Mouse (Mus musculus) olfactory bulb, adult 2 months (tissue): ENCODE data around the gene Cat. TPM values are rescaled to one million over a fixed set of nuclear protein-coding genes. Genes with fewer than 3 reads are reported as not detected.

Experiments used
- H3K27ac ChIP-seq: fragments of 200-500 bp; 2 replicates; pipeline ENCODE4 v1.5.1; 2012; ENCODE audit warnings: low read depth, low read length; ENCODE audit not compliant: insufficient read depth
- H3K4me1 ChIP-seq: fragments of 200-500 bp; 2 replicates; pipeline ENCODE4 v1.6.1; 2012; ENCODE audit warnings: low read length; ENCODE audit not compliant: control insufficient read depth, insufficient read depth
- H3K4me3 ChIP-seq: fragments of 200-500 bp; 2 replicates; pipeline ENCODE4 v1.5.1; 2012; ENCODE audit warnings: mild to moderate bottlenecking, low read depth, low read length, moderate library complexity; ENCODE audit not compliant: insufficient read depth
- CTCF ChIP-seq: fragments of 200-500 bp; IDR thresholded peaks from 2 replicates; pipeline ENCODE4 v1.5.1; 2012; ENCODE audit warnings: low read depth, mild to moderate bottlenecking, low read length, moderate library complexity; ENCODE audit not compliant: insufficient read depth
- POLR2A ChIP-seq: fragments of 200-500 bp; IDR thresholded peaks from 2 replicates; pipeline ENCODE4 v1.6.1; 2012; ENCODE audit warnings: mild to moderate bottlenecking, low read depth, low read length, moderate library complexity; ENCODE audit not compliant: insufficient read depth
- WGBS: fragments of 180-500 bp; shearing (Covaris S2); methylation state at CpG from one replicate; pipeline ENCODE4 v1.1.7; 2018; 5-methylcytosine and 5-hydroxymethylcytosine counted together
- polyA plus RNA-seq: library from polyadenylated mRNA; stranded (reverse); fragments of >200 nt; gene quantifications from 2 replicates; pipeline ENCODE4 v1.2.4, GENCODE M21; 2012; ENCODE audit warnings: low replicate concordance; ENCODE audit not compliant: missing spikeins, insufficient read depth, insufficient read length

Cat gene
- polyA plus RNA-seq: not detected in 2 replicates

DNA sequence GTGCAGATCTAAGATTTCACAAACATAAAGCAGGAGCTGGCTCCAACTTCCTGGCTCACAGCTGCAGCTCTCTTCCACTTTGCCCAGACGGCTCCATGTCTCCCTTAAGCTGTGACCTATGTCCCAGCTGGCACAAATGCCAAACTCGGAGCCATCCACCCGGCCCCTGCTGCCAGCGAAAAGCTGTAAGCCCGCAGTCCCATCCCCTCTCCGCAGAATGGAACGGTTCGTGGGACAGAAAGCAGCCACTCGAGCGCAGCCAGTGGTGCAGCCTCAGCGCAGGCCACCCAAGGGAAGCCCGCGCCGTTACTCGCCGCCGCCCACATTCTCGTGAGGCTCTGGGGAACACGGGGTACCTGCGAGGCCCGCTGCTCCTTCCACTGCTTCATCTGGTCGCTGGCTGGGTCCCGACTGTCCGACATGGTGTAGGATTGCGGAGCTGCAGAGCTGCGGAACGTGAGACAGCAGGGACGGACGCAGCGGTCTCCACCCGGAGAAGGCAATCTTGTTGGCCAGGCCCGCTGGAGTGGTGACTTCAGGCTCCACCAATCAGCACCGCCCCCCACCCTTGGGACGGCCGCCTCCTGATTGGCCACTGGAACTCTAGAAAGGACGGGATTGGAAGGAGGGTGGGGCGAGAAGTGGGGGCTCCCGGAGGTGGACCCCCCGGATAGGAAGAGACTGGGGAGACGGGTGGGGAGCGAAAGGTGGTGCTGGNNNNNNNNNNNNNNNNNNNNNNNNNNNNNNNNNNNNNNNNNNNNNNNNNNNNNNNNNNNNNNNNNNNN is at the start of gene Cat:
Gene Cat (minus strand): TSS at position 544 of the 785 bp plus-strand sequence.
- under 1% methylated on average over 41 of the region's 41 CpGs for WGBS
- TF ChIP-seq CTCF (no peak), POLR2A (peak; percentile 71)

DNA sequence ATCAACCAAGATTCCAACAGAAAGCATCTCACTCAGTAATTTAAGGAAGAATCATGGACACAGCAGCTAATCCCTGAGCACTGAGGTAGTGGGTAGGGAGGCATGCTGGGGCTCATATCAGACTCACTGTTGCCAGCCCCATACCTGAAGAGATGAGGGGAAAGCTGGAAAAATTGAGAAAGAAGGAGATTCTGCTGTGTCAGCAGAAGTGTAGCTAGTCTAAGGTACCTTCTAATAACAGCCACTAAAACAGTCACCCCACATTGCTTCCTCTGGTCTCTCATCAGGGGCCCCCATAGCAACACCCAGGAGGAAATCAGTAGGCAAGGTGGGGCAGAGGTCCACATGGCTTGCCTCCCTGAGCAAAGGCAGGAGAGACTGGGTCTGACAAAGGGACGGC is 40.6 kb upstream of the Cat start:
- 93% methylated on average over 1 of the region's 1 CpGs for WGBS
- Histone ChIP-seq H3K4me3 (no peak overlapping the region), H3K27ac (no peak overlapping the region), H3K4me1 (no peaks in the 10 kb centered on the region)
- TF ChIP-seq CTCF (no peak), POLR2A (no peak)

More for the DNA sequence above, at the start of gene Cat:
- peak within 1 kb of the TSS; percentile 66 for H3K4me3 ChIP-seq
- peaks cover 3% of the 10 kb centered on the region; the same call in 1 of the 2 replicates for H3K4me1 ChIP-seq
- peak within 1 kb of the TSS; percentile 40; the same call in 1 of the 2 replicates for H3K27ac ChIP-seq

DNA sequence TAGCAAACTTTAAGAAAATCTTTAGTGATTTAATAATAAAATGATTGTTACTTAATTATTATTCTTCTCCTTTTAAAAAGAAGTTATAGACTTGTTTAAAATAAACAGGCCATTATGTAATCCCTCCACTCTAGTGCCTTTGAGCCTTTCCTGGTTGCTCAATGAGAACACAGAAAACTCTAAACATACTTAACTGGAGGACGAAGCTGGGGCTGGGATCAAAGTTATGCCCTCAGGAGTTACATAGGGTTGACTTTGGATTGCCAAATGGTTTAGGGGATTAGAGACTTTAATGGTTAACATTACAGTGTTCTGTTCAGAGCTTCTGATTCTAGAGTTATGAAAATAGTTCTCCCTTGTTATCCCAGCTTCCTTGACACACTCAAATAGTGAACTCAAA is 31.5 kb upstream of the Cat start:
- Histone ChIP-seq H3K27ac (no peak overlapping the region), H3K4me3 (no peak overlapping the region), H3K4me1 (no peaks in the 10 kb centered on the region)
- TF ChIP-seq CTCF (no peak), POLR2A (no peak)
- WGBS: 81% methylated on average over 1 of the region's 1 CpGs

DNA sequence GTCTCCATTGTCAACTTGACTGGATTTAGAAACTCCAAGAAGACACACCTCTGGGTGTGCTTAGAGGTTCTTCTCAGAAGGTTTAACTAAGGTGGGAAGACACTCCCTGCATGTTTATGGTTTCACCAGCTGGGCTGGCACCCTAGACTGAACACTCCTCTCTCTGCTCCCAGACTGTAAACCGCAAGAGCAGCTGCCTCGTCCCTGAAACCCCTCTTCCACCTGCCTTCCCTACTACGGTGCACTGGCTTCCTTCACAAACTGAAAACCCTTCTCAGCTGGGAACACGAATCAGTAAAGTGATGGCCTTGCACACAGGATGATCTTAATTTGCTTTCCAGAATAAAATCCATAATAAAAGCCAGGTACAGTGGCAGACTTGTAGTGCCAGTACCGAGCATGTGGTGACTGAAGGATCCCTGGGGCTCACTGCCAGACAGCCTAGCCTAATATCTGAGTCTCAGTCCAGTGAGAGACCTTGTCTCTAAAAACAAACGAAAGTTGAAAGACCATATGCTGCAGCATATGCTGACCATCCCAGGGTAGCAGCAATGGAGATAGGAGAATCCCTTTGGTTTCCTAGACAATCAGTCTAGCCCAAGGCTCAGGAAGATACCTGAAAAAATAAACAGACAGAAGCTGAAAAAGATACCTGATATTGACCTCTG is 30.7 kb upstream of the Cat start:
- Histone ChIP-seq H3K4me1 (no peaks in the 10 kb centered on the region), H3K4me3 (no peak overlapping the region), H3K27ac (no peak overlapping the region)
- WGBS: 86% methylated on average over 6 of the region's 6 CpGs
- no peak for TF ChIP-seq CTCF
- TF ChIP-seq POLR2A: no peak

DNA sequence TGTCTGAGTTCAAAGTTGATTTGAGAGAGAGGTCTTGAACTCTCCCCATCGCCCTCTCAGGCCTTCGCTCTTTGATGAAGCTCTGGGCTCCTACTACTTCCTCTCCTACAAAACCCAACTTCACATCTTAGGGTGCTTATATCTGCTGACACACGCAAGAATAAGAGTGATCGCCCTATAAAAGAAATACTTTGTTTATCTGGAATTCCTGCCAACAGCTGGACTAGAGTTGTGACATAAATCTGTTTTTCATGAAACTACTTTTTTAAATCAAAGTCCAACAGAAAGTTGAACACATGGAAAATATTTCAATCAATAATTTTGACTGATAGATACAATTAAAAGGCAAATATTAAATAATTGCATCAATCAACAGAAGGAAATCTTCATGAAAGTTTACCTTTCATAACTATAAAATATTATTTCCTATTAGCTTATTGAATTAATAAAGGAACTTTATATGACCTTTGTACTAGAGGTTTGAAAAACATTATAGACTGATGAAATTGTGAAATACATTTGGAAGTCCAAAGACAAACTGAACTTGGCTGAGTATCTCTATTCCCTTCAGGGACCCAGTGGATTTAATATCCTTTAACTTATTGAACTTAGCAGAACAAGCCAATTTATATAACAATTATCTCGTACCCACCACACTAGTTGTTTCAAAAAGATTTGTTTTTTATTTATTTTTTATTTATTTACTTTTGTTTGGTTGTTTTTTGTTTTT is 27.3 kb upstream of the Cat start:
- TF ChIP-seq CTCF (no peak), POLR2A (no peak)
- no peak overlapping the region for H3K27ac ChIP-seq
- no peaks in the 10 kb centered on the region for H3K4me1 ChIP-seq
- WGBS: 91% methylated on average over 5 of the region's 5 CpGs
- H3K4me3 ChIP-seq: no peak overlapping the region

DNA sequence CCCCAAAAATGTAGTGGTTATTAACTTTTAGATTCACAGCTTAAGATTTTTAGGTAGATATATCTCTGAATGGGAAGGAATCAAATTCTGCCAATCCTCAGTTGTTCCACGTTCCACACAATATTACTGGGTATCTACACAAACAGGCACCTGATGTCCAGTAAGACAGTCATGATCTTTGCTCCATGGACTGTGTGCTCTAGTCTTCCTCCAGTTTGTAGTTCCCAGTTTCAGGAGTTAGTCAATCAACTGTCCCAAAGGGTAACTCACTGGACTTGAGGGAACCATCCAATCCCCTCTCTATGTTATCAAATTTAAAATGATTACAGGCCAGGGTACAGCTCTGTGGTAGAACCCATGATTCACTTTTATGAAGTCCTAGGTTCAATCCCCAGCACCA is 26.7 kb upstream of the Cat start:
- TF ChIP-seq POLR2A (no peak), CTCF (no peak)
- H3K4me1 ChIP-seq: no peaks in the 10 kb centered on the region
- no peak overlapping the region for H3K27ac ChIP-seq
- 88% methylated on average over 1 of the region's 1 CpGs for WGBS
- H3K4me3 ChIP-seq: no peak overlapping the region

DNA sequence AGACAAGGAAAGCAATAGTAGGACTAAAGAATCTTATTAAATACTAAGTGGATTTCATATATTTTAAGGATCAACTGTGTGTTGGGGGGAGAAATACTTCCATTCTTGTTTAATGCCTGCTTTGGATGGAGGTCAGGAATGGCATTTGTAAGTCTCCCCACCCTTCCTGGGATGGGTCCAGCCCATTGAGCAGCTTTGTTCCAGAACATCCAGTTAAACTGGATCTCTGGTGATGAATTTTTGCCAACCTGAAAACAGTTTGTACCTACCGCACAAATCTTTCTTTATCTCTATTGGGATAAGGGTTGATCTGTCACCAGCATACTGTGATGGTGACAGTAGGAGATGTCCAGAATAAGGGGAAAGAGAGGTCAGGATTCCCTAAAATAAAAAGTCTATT is 26.1 kb upstream of the Cat start:
- H3K4me3 ChIP-seq: no peak overlapping the region
- no peaks in the 10 kb centered on the region for H3K4me1 ChIP-seq
- 90% methylated on average over 1 of the region's 1 CpGs for WGBS
- no peak for TF ChIP-seq POLR2A
- TF ChIP-seq CTCF: no peak
- H3K27ac ChIP-seq: no peak overlapping the region

DNA sequence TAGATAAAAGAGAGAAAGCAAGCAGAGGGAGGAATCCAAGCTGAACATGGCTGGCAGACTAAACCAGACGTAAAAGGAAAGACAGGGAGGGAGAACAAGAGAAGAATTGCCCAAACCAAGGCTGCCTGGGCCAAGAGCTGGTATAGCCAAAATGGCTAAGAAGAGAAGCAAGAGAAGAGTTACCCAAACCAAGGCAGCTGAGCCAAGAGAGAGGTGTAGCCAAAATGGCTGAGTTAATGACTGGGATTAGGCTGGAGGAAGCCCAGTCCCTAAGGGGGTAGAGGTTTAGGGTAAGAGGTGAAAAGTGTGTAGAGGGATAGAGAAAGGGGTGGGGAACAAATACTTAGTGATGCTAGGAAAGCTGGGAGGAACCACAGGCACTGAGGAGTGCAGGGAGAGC is 22.7 kb upstream of the Cat start:
- no peak for TF ChIP-seq POLR2A
- TF ChIP-seq CTCF: no peak
- Histone ChIP-seq H3K4me3 (no peak overlapping the region), H3K4me1 (no peaks in the 10 kb centered on the region), H3K27ac (no peak overlapping the region)
- WGBS: 90% methylated on average over 1 of the region's 1 CpGs
